Comparison of ENCODE assay signal across 9 mouse cellular contexts in the genomic region with DNA sequence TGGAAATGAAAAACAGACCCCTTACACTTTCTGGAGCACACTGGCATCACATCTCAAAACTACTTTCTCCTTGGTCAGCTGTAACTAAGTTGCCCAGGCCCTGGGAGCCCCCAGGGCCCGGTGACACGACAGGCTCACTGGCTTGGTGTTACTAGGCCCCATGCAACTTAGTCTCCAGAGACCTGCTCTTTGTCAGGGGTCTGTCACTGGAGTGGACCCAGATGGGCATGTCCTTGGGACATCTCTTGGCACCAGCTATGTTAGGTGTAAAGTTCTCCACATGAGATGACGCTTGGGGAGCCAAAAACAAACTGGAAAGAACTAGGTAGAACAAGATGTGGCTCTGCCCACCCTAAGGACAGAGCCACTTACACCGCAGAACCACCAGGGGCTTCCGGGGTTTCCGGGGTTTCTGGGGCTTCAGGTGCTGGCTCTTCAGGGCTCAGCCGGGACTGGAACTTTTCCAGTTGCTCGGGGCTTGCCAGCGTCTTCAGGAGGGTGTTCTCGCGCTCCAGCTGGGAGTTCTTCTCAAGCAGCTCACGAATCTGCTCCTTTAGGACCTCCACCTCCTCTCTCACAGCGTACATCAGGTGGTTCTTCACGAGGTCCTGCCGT. TPM values are rescaled to one million over a fixed set of nuclear protein-coding genes. Genes with fewer than 3 reads are reported as not detected.
DNase-seq lines count a peak whose midpoint lies in the region; ATAC-seq and TF ChIP-seq lines count a peak whose summit lies in the region.
"Had no signal": no experiment of that assay in that cellular context is flagged by ENCODE, and none has a peak within 500 bp of the region (broad histone marks: within the 10 kb centered on the region; RNA-seq: fewer than 3 reads in every experiment).

No protein-coding gene starts in this region.

- TF ChIP-seq POLR2A in liver, adult 2 months (IDR thresholded peaks at IDR 0.05; ENCODE audit: extremely low read depth, insufficient read depth, low read length): no peak

- peak overlapping the region; percentile 99 for H3K27ac ChIP-seq in liver, adult 2 months (replicated peaks; ENCODE audit: insufficient read depth, low read depth, low read length)
- no peak overlapping the region for H3K27ac ChIP-seq in hindbrain, postnatal 0 days
- H3K27ac ChIP-seq in stomach, postnatal 0 days (replicated peaks): peak overlapping the region; percentile 93
- H3K27ac ChIP-seq in forebrain, embryonic 10.5 days: no peak overlapping the region

- peak overlapping the region; percentile 90 for H3K4me3 ChIP-seq in liver, adult 2 months (ENCODE audit: insufficient read depth, low read depth, low read length)
- H3K4me3 ChIP-seq in hindbrain, postnatal 0 days (ENCODE audit: low read length): no peak overlapping the region
- peak overlapping the region; percentile 54 for H3K4me3 ChIP-seq in stomach, postnatal 0 days (ENCODE audit: low read depth, low read length)
- H3K4me3 ChIP-seq in forebrain, embryonic 10.5 days: no peak overlapping the region

- H3K9me3 ChIP-seq in hindbrain, postnatal 0 days (ENCODE audit: low read length): no peaks in the 10 kb centered on the region
- no peaks in the 10 kb centered on the region for H3K9me3 ChIP-seq in stomach, postnatal 0 days (ENCODE audit: control insufficient read depth, low read length)
- no peaks in the 10 kb centered on the region for H3K9me3 ChIP-seq in forebrain, embryonic 10.5 days

- H3K4me1 ChIP-seq in liver, adult 2 months (ENCODE audit: control insufficient read depth, insufficient read depth, low read length): peaks cover 14% of the 10 kb centered on the region
- no peaks in the 10 kb centered on the region for H3K4me1 ChIP-seq in hindbrain, postnatal 0 days (ENCODE audit: insufficient read depth, low read length)
- H3K4me1 ChIP-seq in stomach, postnatal 0 days (replicated peaks; ENCODE audit: control insufficient read depth, insufficient read depth): no peaks in the 10 kb centered on the region
- peaks cover 23% of the 10 kb centered on the region for H3K4me1 ChIP-seq in forebrain, embryonic 10.5 days

- H3K4me2 ChIP-seq in hindbrain, postnatal 0 days (ENCODE audit: low read depth, low read length): peak overlapping the region; percentile 64
- peak overlapping the region; percentile 60 for H3K4me2 ChIP-seq in stomach, postnatal 0 days (replicated peaks; ENCODE audit: low read depth)

- ATAC-seq in hindbrain, postnatal 0 days: no peak
- ATAC-seq in stomach, postnatal 0 days (ENCODE audit: low FRiP score, low TSS enrichment): no peak

- no peaks in the 10 kb centered on the region for H3K27me3 ChIP-seq in liver, adult 2 months (ENCODE audit: control insufficient read depth, insufficient read depth, low read length)
- H3K27me3 ChIP-seq in hindbrain, postnatal 0 days (ENCODE audit: insufficient read depth, low read length): no peaks in the 10 kb centered on the region
- H3K27me3 ChIP-seq in stomach, postnatal 0 days (ENCODE audit: control insufficient read depth, insufficient read depth, low read length): no peaks in the 10 kb centered on the region
- peaks cover 97% of the 10 kb centered on the region for H3K27me3 ChIP-seq in forebrain, embryonic 10.5 days (ENCODE audit: poor library complexity, severe bottlenecking)

- H3K36me3 ChIP-seq in liver, adult 2 months (ENCODE audit: control insufficient read depth, insufficient read depth, low read length): peaks cover 13% of the 10 kb centered on the region
- H3K36me3 ChIP-seq in hindbrain, postnatal 0 days (ENCODE audit: insufficient read depth, low read length): no peaks in the 10 kb centered on the region
- no peaks in the 10 kb centered on the region for H3K36me3 ChIP-seq in stomach, postnatal 0 days (ENCODE audit: control insufficient read depth, insufficient read depth, low read length)
- H3K36me3 ChIP-seq in forebrain, embryonic 10.5 days (replicated peaks): peaks cover 13% of the 10 kb centered on the region

- DNase-seq in cerebellum, postnatal 14 days: peak; percentile 12 to 15
- no peak for DNase-seq in cerebellum, postnatal 4 days (ENCODE audit: low spot score in 2 of 2)
- DNase-seq in liver, adult 2 months (ENCODE audit: extremely low read depth, low read depth, low spot score): peak; percentile 41
- DNase-seq in liver: no peak
- no peak for DNase-seq in hindbrain, postnatal 0 days (ENCODE audit: low spot score)
- no peak for DNase-seq in stomach, postnatal 0 days (ENCODE audit: low spot score)
- DNase-seq in forebrain, embryonic 10.5 days (ENCODE audit: extremely low spot score, low spot score): no peak
- no peak for DNase-seq in layer of hippocampus, adult 18-20 months (ENCODE audit: low spot score in 2 of 2)
- DNase-seq: adrenal gland, postnatal 14 days had no signal

- 34% methylated on average over 15 of the region's 15 CpGs for WGBS in liver, adult 2 months
- WGBS in hindbrain, postnatal 0 days: 77% methylated on average over 15 of the region's 15 CpGs
- WGBS in stomach, postnatal 0 days: 76% methylated on average over 15 of the region's 15 CpGs
- WGBS in forebrain, embryonic 10.5 days: 90% methylated on average over 15 of the region's 15 CpGs

- peak overlapping the region; percentile 94 for H3K9ac ChIP-seq in liver, adult 2 months (ENCODE audit: low read depth, low read length)
- no peak overlapping the region for H3K9ac ChIP-seq in hindbrain, postnatal 0 days (replicated peaks; ENCODE audit: low read length)
- H3K9ac ChIP-seq in stomach, postnatal 0 days (ENCODE audit: low read length): peak overlapping the region; percentile 38; the same call in 1 of the 2 replicates

- H3K79me2 ChIP-seq in liver, adult 2 months (ENCODE audit: control insufficient read depth, insufficient read depth, low read length): peaks cover 9% of the 10 kb centered on the region; the same call in 1 of the 2 replicates

- TF ChIP-seq EP300 in stomach, postnatal 0 days (optimal IDR thresholded peaks at IDR 0.05): no peak

- no peak for TF ChIP-seq CTCF in liver, adult 2 months (IDR thresholded peaks at IDR 0.05; ENCODE audit: low read depth, low read length)
- no peak for TF ChIP-seq CTCF in hindbrain, postnatal 0 days (IDR thresholded peaks at IDR 0.05; ENCODE audit: low read depth)
- TF ChIP-seq CTCF in stomach, postnatal 0 days (IDR thresholded peaks at IDR 0.05; ENCODE audit: low read depth): no peak

RNA-seq across cellular contexts. Expression of gene Tsc22d3, which starts 59.9 kb away (rescaled TPM):
- total RNA-seq in liver, adult 2 months (2014; rRNA removed): 158 and 194 TPM in 2 replicates
- 56.1 and 103 TPM in 2 replicates for polyA plus RNA-seq in liver, adult 2 months (2012; rRNA removed)
- 102 and 112 TPM in 2 replicates for total RNA-seq in hindbrain, postnatal 0 days (2014; rRNA removed)
- polyA plus RNA-seq in hindbrain, postnatal 0 days (2015; fragmentation: Nextera tagmentation; extraction: Ambion mirVana): 114 and 117 TPM in 2 replicates
- 69.7 and 77.3 TPM in 2 replicates for polyA plus RNA-seq in stomach, postnatal 0 days (2015; fragmentation: Nextera tagmentation; extraction: Ambion mirVana)
- polyA plus RNA-seq in forebrain, embryonic 10.5 days (2016; fragmentation: Nextera tagmentation; extraction: Ambion mirVana): 93.8 and 97.5 TPM in 2 replicates
- 100 to 1,000 TPM; 131 to 148 TPM for total RNA-seq in layer of hippocampus, adult 18-20 months (2021)

Comparison
In these comparisons a context has a peak if more than half of its experiments do, and no peak if none do; other contexts are left out.
1. DNase-seq: peak in cerebellum, postnatal 14 days (2 of 2) and liver, adult 2 months (single experiment); none in cerebellum, postnatal 4 days (0 of 2), liver (single experiment), hindbrain, postnatal 0 days (single experiment), stomach, postnatal 0 days (single experiment), forebrain, embryonic 10.5 days (single experiment) and layer of hippocampus, adult 18-20 months (0 of 2).
2. H3K27ac ChIP-seq: peak in liver, adult 2 months (single experiment) and stomach, postnatal 0 days (single experiment); none in hindbrain, postnatal 0 days (single experiment) and forebrain, embryonic 10.5 days (single experiment).
3. H3K4me3 ChIP-seq: peak in liver, adult 2 months (single experiment) and stomach, postnatal 0 days (single experiment); none in hindbrain, postnatal 0 days (single experiment) and forebrain, embryonic 10.5 days (single experiment).